Mouse (Mus musculus) olfactory bulb, adult 2 months (tissue): ENCODE results near the gene Olfr433. TPM values are rescaled to one million over a fixed set of nuclear protein-coding genes. Genes with fewer than 3 reads are reported as not detected.
"Not testable (repeated sequence)": the region's sequence is repeated elsewhere in the genome, so short reads cannot be mapped to it uniquely, and the experiment has no call there.

Source experiments
- H3K27ac ChIP-seq: fragments of 200-500 bp; 2 replicates; pipeline ENCODE4 v1.5.1; 2012; ENCODE audit warnings: low read depth, low read length; ENCODE audit not compliant: insufficient read depth
- H3K4me1 ChIP-seq: fragments of 200-500 bp; 2 replicates; pipeline ENCODE4 v1.6.1; 2012; ENCODE audit warnings: low read length; ENCODE audit not compliant: control insufficient read depth, insufficient read depth
- H3K4me3 ChIP-seq: fragments of 200-500 bp; 2 replicates; pipeline ENCODE4 v1.5.1; 2012; ENCODE audit warnings: mild to moderate bottlenecking, low read depth, low read length, moderate library complexity; ENCODE audit not compliant: insufficient read depth
- CTCF ChIP-seq: fragments of 200-500 bp; IDR thresholded peaks from 2 replicates; pipeline ENCODE4 v1.5.1; 2012; ENCODE audit warnings: low read depth, mild to moderate bottlenecking, low read length, moderate library complexity; ENCODE audit not compliant: insufficient read depth
- POLR2A ChIP-seq: fragments of 200-500 bp; IDR thresholded peaks from 2 replicates; pipeline ENCODE4 v1.6.1; 2012; ENCODE audit warnings: mild to moderate bottlenecking, low read depth, low read length, moderate library complexity; ENCODE audit not compliant: insufficient read depth
- WGBS: fragments of 180-500 bp; shearing (Covaris S2); methylation state at CpG from one replicate; pipeline ENCODE4 v1.1.7; 2018; 5-methylcytosine and 5-hydroxymethylcytosine counted together
- polyA plus RNA-seq: library from polyadenylated mRNA; stranded (reverse); fragments of >200 nt; gene quantifications from 2 replicates; pipeline ENCODE4 v1.2.4, GENCODE M21; 2012; ENCODE audit warnings: low replicate concordance; ENCODE audit not compliant: missing spikeins, insufficient read depth, insufficient read length

Gene Olfr433
- polyA plus RNA-seq, 1 experiment, result not detected

DNA sequence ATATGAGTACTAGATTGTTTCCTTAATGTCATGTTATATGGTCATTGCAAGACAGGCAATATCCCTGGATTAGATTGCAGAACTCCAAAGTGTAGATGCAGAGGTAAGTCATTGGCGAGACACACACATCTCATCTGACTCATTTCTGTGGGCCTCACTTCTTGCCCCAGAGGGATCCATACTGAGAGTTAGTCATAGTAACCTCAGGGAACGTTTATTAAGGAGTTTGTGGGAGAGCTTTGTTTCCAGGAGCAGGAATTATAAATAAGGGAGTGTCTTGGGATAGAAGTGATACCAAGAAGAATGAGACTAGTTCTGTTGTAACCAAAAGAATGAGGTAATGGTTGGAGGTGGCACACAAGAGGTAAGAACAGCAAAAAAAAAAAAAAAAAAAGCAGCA is 8.4 kb downstream of the Olfr433 start, which contains the start of gene Olfr432:
Gene Olfr432, plus strand, starts transcription at position 313 of the 400 bp plus-strand sequence.
- Histone ChIP-seq H3K4me3 (no peak within 1 kb of the TSS), H3K4me1 (no peaks in the 10 kb centered on the region), H3K27ac (no peak within 1 kb of the TSS)
- TF ChIP-seq CTCF (no peak), POLR2A (no peak)
- 70% methylated on average over 2 of the region's 2 CpGs for WGBS

DNA sequence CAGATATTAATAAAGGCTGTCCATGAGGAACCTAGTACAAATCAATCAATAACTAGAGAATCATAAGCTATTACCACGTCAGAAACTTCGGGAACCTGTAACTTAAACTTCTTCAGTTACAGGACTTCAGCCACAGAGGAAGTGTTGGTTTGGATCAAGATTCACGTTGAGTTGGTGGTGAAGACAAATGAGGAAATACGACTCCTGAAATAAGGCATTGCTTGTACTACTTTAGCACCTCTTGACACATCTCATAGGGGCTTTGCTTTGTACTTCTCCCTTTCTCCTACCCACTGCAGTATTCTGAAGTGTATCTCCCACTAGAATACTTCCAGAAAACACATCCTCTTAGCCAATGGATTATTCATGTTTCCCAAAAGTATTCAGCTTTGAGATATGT is 8.9 kb downstream of the Olfr433 start:
- not testable (repeated sequence) for H3K4me1 ChIP-seq, H3K27ac ChIP-seq, H3K4me3 ChIP-seq
- WGBS, result 88% methylated on average over 4 of the region's 4 CpGs

GRCm38 (mm10) chr1:174050532-174050931 is 10.0 kb downstream of the Olfr433 start:
- no peak overlapping the region for H3K27ac ChIP-seq
- WGBS, result 92% methylated on average over 4 of the region's 4 CpGs
- TF ChIP-seq CTCF (no peak), POLR2A (no peak)
- no peaks in the 10 kb centered on the region for H3K4me1 ChIP-seq
- H3K4me3 ChIP-seq, result no peak overlapping the region

- Histone ChIP-seq H3K27ac (no peak overlapping the region), H3K4me1 (no peaks in the 10 kb centered on the region), H3K4me3 (no peak overlapping the region)
- WGBS, result 88% methylated on average over 4 of the region's 4 CpGs
- TF ChIP-seq CTCF, result no peak
- TF ChIP-seq POLR2A, result no peak
These were observed 11.0 kb downstream of the Olfr433 start for GRCm38 (mm10) chr1:174051515-174051914.

DNA sequence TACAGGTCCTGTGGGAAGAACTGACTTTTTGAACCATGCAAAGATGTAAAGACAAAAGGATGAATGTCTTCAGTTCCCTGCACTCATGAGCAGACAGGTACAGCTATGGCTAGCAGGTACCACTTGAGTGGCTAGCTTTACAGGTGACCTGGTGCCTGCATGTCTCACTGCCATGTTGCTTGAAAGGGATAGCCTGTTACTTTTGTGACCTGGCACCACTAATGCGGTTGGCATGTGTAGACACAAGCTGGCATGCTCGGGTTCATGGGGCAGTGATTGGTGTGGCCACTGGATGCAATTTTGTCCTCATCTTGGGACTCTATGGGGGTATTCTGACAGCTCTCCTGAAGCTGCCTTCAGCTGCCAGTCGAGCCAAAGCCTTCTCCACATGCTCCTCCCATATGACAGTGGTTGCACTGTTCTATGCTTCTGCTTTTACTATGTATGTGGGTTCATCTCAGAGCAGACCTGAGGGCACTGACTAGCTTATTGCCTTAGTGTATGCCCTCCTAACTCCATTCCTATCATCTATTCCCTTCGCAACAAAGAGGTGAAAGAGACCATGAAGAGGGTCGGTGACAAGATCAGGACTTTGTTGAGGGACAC is 11.5 kb downstream of the Olfr433 start:
- no peak for TF ChIP-seq CTCF
- no peak for TF ChIP-seq POLR2A
- Histone ChIP-seq H3K27ac (no peak overlapping the region), H3K4me1 (no peaks in the 10 kb centered on the region), H3K4me3 (no peak overlapping the region)
- WGBS, result 85% methylated on average over 5 of the region's 5 CpGs

DNA sequence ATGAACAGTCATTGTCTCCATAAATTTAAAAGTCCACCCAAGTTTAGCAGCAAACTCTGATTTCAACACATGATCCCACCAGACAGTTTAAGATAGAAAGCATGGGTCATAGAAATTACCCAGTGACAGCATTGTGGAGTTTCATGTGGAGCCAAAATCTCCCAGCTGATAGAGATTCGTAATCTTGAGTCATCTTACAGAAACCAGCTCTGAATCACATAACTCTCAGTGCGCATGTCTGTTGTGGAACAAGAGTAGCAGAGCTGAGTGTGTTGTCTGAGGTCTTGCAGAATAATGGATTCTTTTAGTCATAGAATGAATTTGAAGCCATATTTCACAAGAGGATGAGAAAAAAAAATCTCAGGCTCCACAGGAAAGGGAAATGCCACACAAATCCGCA is 12.5 kb downstream of the Olfr433 start:
- H3K4me1 ChIP-seq, result no peaks in the 10 kb centered on the region
- no peak overlapping the region for H3K4me3 ChIP-seq
- 74% methylated on average over 3 of the region's 3 CpGs for WGBS
- TF ChIP-seq POLR2A (no peak), CTCF (no peak)
- no peak overlapping the region for H3K27ac ChIP-seq

GRCm38 (mm10) chr1:174055248-174055647 is 14.7 kb downstream of the Olfr433 start:
- H3K27ac ChIP-seq, result no peak overlapping the region
- TF ChIP-seq CTCF (no peak), POLR2A (no peak)

DNA sequence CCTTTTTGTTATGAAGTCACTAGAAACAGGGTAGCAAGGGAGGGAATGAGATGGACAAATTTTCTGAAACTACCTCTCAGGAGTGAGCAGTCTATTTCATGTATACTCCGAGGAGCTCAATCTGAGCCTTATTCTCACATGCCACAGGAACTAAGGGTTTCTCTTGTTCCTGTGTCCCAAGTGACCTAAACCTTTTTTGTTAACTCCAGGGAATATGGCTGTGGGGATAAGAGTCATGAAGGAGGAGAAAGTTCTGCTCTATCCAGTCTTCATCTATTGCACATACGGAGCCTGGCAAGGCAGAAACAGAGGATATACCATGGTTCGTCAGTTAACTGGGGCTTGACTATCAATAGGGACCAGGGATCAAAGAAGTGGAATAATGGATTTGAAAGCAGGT is 25.8 kb downstream of the Olfr433 start, which contains the start of gene Olfr430:
Gene Olfr430, plus strand, starts transcription at position 301 of the 400 bp plus-strand sequence.
- TF ChIP-seq CTCF (no peak), POLR2A (no peak)
- WGBS, result 88% methylated on average over 3 of the region's 3 CpGs
- no peaks in the 10 kb centered on the region for H3K4me1 ChIP-seq
- H3K4me3 ChIP-seq, result no peak within 1 kb of the TSS
- no peak within 1 kb of the TSS for H3K27ac ChIP-seq

More at GRCm38 (mm10) chr1:174055248-174055647, 14.7 kb downstream of the Olfr433 start:
- WGBS, result 79% methylated on average over 2 of the region's 2 CpGs
- Histone ChIP-seq H3K4me1 (no peaks in the 10 kb centered on the region), H3K4me3 (no peak overlapping the region)

- Histone ChIP-seq H3K4me3 (no peak within 1 kb of the TSS), H3K27ac (no peak within 1 kb of the TSS), H3K4me1 (no peaks in the 10 kb centered on the region)
- WGBS, result 98% methylated on average over 2 of the region's 2 CpGs
- TF ChIP-seq CTCF (no peak), POLR2A (no peak)
These were observed 43.5 kb downstream of the Olfr433 start, which contains the start of gene Olfr429 for GRCm38 (mm10) chr1:174084031-174084430. TSS of gene Olfr429 (plus strand) at chr1:174084331.

Other genes starting within 250 kb of the Olfr433 start
- not detected in 2 replicates for gene Ifi211, start 127.7 kb upstream of the Olfr433 start, polyA plus RNA-seq
- not detected in 2 replicates for gene Mndal, start 98.2 kb upstream of the Olfr433 start, polyA plus RNA-seq
- not detected in 2 replicates for gene Ifi203, start 98.0 kb upstream of the Olfr433 start, polyA plus RNA-seq
- gene Ifi202b, start 58.0 kb upstream of the Olfr433 start, polyA plus RNA-seq, result not detected in 2 replicates
- gene Ifi205, start 8.9 kb upstream of the Olfr433 start, polyA plus RNA-seq, result 191 TPM in 1 of 2 replicates, not detected in the other
- not detected in 2 replicates for gene Olfr432, start 8.5 kb downstream of the Olfr433 start, polyA plus RNA-seq
- gene Olfr430, start 25.9 kb downstream of the Olfr433 start, polyA plus RNA-seq, result not detected in 2 replicates
- gene Olfr429, start 43.6 kb downstream of the Olfr433 start, polyA plus RNA-seq, result not detected in 2 replicates
- not detected in 2 replicates for gene Olfr427, start 56.2 kb downstream of the Olfr433 start, polyA plus RNA-seq
- not detected in 2 replicates for gene Olfr231, start 80.5 kb downstream of the Olfr433 start, polyA plus RNA-seq
- not detected in 2 replicates for gene Olfr424, start 90.8 kb downstream of the Olfr433 start, polyA plus RNA-seq
- not detected in 2 replicates for gene Olfr420, start 114.9 kb downstream of the Olfr433 start, polyA plus RNA-seq
- gene Spta1, start 132.1 kb downstream of the Olfr433 start, polyA plus RNA-seq, result not detected in 2 replicates
- gene Olfr419, start 211.4 kb downstream of the Olfr433 start, polyA plus RNA-seq, result not detected in 2 replicates